Mouse (Mus musculus) adrenal gland, adult 2 months (tissue): Measurements from ENCODE around the gene Ccp110. TPM values are rescaled to one million over a fixed set of nuclear protein-coding genes. Genes with fewer than 3 reads are reported as not detected.

ENCODE experiments used
- DNase-seq: peaks from one replicate; pipeline ENCODE4 v3.0.0; 2021
- long read RNA-seq: library from polyadenylated mRNA; stranded (forward); transcript quantifications from one replicate; pipeline ENCODE4 v2.0.0, GENCODE M21; 2021
- polyA plus RNA-seq: library from polyadenylated mRNA; depleted of rRNA; stranded (reverse); fragments of >200 nt; gene quantifications from 2 replicates; pipeline ENCODE4 v1.2.3, GENCODE M21; 2012; rRNA removed
- total RNA-seq, 2 experiments: library from RNA; stranded (reverse); gene quantifications; 2 replicates each; pipeline ENCODE4 v1.2.3; 2021

Ccp110 gene
- total RNA-seq (1 to 10 TPM; 4.6 to 7.5 TPM), polyA plus RNA-seq (0.85 and 0.93 TPM in 2 replicates)
- long read RNA-seq, partial matches to known transcripts = 1 of 3 reads
- long read RNA-seq, other reads (novel, unspliced or antisense) = 2 of 3 reads

DNA sequence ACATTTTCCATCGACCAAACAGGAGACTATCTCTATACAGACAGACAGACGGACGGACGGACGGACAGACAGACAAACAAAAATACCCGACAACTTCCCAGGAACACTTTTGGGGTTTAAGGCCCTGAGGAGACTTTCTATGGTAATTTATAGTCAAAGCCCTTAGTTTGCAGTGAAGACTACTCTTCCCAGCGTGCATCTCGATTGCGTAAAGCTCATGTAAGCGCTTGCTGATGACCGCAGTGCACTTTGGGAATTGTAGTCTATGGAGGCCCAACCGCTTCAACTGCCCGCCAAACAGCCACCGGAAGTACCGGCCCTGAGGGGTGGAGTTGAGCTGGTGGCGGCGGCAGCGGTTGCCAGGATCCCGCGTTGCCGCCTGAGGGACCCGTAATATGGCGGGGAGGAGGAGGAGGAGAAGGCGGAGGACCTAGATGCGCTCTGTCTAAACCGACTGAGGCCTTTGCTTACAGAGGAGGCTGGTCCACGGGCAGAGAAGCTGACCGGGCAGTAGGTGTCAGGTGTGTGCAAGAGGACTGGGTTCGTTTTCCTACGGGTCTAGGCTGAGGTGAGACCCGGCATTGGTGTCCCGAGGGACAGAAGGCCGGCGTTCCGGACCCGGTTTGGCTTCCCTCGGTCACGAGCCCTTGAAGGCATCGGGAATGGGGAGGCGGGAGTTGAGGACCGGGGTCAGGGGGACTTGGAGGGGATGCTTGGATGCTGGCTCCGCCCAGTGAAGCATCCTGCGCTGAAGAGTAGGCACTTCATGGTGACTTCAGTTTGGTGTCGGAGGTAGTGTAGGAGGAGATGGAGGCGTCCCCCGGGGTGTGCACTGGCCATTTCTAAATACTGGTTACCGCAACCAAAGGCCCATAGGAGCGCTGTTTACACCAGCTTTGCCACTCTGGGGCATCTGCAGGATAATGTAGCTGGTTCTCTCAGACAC, at the start of gene Ccp110:
Gene Ccp110 (plus strand): TSS at position 325 of the 946 bp plus-strand sequence.
- DNase-seq = peak; percentile 96

DNA sequence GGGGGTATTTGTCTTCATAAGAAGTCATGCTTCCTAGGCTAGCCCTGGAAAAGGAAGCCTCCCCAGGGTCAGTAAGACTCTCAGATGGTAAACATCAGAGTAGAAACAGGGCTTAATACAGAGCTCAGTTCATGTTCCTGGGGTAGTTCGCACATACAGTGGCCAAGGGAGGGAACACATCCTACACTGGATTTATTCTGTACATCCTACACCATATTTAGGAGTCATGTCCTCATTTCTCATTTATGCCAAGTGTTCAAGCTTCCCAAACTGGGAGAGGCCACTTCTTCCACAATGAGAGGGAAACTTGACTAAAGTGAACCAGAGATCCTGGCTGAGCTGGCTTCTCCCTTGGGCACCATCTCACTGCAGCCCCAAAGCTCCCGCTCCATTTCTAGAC, 44.6 kb upstream of the Ccp110 start:
- no peak for DNase-seq

DNA sequence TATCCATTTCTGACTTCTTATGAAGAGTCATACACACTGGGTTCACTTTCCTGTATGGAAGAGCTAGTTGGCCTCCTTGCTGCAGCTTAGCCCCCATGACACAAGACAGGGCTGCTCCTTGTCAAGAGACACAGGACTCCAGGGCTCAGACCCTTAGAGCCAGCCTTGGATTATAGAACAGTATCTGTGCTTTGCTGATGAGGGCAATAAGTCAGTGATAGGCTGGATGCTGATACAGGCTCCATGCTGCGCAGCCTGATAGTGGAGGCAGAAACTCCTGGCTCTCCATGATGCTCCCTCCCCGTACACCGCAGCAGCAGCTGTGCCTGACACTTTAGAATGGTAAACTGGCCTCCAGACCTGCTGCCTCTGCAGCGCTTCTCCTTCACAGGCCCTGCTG, 42.2 kb upstream of the Ccp110 start:
- DNase-seq = no peak

DNA sequence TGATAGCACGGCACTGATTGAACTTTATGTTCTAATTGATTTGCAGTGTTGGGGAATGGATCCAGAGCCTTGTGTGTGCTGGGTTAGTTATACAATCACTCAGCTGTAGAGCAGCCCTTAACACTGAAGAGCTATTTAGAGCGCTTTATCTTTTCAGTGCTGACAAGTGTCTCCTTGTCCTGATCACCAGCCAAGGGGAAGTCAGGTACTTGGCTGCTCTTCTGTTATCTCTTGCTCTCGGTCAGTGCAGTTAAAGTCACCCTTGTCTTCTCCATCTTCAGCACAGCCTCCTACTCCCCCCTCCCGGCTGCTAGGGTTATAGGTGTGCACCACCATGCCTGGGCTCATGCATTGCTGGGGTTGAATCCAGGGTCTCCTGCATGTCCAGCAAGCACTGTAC, 35.5 kb upstream of the Ccp110 start:
- no peak for DNase-seq

DNA sequence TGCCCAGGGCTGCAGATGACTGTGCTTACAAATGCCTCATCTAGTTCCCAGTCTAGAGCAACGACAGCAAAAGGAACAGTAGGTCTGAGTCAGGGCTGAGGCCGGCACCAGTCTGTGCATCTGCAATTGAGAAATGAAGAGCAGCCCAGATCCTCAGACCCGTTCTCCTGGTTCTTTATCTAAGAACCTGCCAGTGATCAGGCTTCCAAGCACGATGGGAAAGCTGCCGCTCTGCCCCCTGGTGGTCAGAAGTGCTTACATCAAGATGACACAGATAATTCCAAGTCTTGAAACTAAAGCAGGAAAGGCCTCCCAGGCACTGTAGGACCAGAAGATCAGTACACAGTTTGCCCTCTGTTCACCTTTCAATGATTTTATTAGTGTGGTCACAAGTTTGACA, 24.2 kb upstream of the Ccp110 start:
- peak; percentile 60 for DNase-seq

DNA sequence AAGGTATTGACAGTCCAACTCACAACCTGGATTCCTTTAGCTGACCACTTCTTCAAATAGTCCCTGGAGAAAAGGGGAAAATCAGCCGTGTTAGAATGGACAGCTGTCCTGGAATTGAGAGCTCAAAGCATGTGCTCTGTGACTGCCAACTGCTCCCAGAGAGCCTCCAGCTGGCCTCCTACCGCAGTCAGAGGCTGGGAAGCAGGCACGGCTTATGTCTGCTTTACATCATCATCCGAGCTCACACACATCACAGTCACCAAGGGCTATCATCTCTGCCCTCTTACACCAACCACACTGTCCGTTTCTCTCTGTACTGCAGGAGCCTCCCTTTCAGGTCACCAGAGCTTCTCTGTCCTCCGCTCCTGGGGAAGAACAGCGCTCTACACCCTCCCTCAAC, 23.3 kb upstream of the Ccp110 start:
- DNase-seq = no peak

DNA sequence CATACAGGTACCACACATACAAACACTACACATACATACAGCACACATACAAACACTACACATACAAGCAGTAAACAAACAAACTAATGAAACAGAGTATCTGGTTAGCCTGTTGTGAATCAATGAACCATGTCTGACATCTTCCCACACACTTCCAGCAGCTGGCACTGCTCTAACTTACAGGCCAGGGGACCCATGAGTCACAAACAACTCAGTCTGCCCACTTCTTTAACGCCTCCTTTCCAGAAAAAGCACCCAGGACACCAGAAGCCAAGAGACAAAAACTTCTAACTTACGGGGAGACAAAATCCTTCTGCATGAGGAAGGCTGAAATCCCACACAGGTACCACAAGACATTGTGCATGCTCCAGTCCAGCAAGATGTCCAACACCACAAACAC, 21.1 kb upstream of the Ccp110 start:
- DNase-seq = no peak

DNA sequence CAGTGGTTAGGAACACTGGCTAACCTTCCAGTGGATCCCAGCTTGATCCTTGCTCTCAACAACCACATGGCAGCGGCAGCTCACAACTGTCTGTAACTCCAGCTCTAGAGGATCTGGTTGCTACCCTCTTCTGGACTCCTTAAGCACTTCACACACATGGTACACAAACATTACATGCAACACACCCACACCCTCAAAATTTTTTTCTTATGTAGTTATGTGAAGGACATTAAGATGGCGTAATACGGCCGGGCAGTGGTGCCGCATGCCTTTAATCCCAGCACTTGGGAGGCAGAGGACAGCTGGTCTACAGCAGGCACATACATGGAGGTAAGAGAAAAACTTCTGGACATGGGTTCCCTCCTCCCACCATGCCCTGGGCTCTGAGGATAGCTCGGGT, 16.2 kb upstream of the Ccp110 start:
- DNase-seq = no peak

DNA sequence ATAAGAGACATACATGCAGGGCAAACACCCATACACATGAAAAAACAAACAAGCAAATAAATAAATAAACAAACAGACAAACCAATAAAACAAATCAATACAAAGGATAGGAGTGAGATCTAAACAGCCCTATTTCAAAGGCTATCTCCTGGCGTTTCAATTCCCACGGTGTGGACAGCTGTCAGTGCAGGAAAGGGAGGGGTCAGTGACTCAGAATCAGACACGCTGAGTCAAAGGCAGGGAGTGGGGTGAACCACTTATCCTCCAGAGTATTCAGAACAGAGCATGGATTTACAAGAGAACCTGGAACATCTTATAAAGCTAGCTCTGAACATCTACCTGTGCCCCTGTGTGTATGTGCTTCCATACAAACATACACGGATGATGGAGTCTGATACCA, 15.2 kb upstream of the Ccp110 start:
- peak; percentile 64 for DNase-seq

DNA sequence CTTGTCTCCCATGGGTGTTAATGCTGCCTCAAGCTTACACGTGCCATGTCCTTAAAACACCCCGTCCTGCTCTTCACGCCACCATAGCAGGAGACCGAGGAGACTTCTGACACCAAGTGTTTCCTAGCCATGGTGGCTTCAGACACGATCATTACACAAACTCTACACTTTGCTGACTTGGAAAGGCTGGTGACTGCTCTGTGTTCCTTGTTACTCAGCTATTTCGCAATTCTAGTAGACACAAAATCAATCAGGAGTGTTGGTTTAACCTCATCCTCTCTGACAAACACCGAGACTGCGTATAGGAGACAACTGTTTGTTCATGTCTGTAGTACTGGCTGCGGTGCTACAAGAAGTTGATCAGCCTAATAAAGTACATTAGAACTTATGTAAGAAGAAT, 13.5 kb upstream of the Ccp110 start:
- peak; percentile 38 for DNase-seq

DNA sequence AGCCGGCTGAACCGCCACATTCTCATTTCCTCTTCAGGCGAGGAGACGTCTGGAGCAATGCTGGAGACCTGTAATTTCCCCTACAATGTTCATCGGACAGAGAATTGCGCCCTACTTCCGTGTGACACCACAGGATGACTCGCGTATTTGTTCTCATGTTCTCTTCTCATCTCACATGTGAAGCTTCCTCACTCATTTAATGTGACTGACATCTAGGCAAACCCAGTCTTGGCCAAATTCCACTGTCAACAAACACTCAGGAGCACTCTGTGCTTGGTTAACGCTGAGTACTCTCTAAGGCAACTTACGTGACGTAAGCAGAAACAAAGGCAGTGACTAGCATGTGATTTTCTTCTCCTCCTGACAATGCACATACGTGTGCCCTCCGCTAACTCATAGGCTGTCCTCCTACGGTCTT, 9.2 kb upstream of the Ccp110 start:
- DNase-seq = peak; percentile 31

DNA sequence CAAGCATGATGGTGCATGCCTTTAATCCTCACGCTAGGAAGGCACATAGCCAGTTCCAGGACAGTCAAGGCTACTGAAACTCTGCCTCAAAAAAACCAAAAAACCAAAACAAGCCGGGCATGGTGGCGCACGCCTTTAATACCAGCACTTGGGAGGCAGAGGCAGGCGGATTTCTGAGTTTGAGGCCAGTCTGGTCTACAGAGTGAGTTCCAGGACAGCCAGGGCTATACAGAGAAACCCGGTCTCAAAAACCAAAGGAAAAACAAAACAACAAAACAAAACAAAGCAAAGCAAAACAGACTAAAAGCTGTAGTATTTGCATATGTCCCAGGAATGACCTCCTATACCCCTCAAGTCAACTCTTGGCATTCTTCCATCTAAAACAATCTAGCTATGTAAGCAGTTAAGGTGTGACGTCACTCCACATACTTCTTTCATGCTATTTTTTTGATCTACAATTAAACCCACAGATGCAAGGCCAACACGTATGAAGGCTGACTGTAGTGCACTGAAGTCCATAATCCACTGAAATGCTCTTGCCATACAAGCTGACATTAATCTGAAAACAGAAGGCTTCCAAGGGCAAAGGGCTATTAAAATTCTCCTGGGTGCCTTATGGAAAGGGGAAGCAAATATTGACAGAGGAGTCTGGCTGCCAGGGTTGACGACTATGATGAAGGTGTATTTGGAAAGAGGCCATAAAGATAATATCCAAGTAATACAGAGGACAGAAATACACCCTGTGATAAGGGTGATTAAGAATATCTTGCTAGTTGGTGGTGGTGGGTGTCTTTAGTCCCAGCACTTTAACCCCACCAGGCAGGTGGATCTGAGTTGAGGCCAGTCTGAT, 8.1 kb upstream of the Ccp110 start:
- peak; percentile 32 for DNase-seq

DNA sequence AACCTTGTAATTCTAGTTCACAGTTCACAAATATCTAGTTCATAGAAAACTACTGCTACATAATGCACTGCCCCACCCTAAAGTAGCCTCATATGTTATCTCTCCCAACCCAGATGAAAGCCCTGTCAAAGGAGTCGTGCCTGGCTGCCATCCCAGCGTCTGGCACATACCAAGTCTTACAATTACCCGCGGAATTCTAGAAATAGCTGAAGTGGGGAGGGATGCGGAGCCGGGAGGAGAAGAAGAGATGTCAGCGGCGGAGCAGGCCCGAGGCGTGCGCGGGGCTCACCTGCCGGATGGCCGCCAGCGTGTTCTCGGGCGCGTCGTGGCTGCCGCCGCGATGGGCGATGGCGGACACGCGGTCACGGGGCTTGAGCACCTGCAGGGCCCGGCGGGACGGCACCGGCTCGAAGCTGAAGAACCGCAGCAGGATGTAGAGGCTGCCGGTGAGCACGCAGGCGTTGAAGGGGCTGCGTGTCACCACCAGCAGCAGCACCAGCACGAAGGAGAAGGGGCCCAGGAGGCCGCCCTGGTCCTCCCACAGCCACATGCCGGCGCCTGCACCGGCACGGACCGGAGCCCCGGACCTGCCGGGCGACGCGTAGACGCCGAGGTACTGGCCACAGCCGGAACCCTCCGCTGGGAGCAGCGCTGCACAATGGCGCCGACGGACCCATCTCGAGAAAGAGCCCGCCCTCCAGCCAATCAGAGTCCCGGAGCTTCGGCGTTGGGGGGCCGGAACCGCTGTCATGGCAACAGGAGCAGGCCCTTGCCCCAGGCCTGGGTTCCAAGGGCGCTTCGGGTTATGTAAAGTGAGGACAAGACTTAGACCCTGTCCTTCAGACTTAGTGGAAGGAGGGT, 7.0 kb upstream of the Ccp110 start, which contains the start of gene Gde1:
Gene Gde1 (minus strand): TSS at position 678 of the 861 bp plus-strand sequence.
- peak; percentile 96 for DNase-seq

DNA sequence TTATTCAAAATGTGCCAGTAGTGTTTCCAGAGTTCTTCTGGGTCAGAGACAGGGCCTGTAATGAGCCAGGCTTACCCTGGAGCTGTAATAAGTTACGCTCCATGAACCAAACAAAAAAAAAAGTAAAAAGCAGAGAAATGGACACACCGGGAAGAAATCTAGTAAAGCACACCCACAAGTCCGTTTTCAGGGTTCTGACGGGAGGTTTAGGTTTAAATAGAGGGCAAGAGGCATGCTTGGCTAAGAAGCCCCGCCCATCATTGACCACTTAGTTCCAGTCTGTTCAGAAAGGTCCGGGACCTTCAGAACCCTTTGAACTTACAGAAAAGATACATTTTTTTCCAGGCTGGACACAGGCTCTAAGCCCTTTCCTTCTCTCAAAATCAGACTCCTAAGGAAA, 6.3 kb upstream of the Ccp110 start:
- no peak for DNase-seq

DNA sequence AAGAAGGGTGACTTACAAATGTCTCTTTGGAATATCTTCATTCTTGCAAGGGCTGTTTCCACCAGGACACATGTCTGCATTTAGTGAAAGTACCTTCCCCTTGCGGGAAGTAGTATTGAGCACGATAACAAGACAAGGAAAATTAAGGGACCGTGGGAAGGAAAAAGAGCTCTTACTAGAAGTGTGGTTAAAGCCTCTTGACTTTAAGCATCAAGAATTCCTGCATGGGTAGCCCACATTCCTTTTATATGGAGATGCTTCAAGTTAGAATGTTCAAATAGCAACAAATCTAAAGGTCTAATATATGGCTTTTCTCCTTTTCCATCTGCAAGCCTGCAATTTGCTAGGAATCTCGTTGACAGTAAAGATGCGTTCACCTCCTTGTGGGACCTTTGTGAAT, 5.9 kb upstream of the Ccp110 start:
- DNase-seq = no peak

DNA sequence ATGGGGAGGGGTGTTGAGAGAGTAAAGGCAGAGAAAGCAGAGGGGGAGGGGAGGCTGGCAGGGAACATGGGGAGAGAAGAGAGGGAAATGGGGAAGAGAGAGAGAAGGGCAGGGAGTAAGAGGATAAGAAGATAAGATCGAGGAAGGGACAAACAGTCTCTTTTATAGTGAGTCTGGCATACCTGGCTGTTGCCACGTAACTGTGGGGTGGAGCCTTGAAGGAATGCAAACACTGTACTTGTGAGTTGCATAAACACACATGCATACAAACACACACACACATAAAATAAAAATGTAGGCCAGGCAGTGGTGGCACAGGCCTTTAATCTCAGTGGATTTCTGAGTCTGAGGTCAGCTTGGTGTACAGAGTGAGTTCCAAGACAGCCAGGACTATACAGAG, 5.1 kb upstream of the Ccp110 start:
- DNase-seq = no peak

DNA sequence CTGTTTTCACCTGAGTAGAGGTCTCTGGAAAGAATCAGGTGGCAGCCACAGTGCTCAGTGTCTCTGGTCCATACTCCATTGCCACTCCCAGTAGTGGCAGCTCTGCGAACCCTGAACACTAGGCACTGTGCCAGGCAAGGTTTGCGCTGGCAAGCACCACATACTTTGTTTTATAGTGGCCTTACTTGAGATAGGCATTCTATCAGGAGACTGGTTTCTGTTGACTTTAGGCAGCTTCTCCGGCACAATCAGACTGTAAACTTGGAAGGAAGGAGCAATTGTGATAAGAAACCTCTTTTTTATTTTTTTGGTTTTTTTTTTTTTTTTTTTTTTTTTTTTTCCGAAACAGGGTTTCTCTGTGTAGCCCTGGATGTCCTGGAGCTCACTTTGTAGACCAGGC, 4.3 kb upstream of the Ccp110 start:
- no peak for DNase-seq

DNA sequence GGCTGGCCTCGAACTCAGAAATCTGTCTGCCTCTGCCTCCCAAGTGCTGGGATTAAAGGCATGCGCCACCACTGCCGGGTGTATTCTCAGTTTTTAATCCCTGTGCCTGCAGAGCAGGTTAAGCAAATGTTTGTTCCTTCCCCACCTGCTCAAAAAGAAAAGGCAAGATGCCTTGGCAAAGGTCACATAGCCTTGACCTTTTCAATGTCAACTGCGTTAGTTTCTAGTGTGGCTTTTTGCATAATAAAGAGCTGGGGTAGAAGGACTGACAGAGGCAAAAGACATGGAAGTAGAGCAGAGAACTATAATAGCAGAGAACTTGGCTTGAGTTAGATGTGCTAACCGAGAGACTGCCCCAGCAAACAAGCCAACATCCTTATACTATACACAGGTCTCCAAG, 1.6 kb upstream of the Ccp110 start:
- DNase-seq = no peak

DNA sequence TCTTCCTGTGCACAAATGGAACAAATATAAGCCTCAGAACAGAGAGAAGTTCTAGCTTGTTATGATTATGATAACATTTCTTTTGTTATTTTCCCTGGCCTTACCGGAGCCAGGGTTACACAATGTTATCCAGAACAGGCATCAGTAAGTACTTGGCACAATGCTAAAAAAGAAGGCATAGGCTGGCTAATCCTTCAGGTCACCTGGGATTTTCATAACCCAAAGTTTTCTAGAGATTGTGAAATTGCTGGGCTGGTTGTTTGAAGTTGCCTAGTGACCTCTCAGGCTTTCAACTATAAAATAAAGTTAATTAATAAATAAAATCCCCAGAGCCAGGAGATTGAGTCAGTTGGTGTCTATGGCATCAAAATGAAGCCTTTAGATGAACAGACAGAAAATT, 2.5 kb downstream of the Ccp110 start:
- DNase-seq = no peak

DNA sequence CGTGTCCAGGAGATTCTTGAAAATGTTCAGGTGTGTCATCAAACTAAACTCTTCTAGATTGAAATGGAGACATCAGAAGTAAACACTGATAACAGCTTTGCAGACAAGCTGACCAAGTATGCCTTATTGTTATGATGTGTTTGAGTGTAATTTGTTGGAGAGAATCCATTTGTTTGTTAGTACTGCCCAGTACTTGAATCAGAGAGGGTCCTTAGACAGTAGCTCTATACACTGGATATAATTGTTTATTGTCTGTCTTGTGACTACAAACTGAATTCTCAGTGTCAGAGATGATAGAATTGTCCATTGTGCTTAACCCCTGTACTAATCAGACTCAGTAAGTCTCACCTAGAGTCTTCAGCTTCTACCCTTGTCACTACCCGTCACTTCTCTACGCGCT, 5.7 kb downstream of the Ccp110 start:
- DNase-seq = no peak

DNA sequence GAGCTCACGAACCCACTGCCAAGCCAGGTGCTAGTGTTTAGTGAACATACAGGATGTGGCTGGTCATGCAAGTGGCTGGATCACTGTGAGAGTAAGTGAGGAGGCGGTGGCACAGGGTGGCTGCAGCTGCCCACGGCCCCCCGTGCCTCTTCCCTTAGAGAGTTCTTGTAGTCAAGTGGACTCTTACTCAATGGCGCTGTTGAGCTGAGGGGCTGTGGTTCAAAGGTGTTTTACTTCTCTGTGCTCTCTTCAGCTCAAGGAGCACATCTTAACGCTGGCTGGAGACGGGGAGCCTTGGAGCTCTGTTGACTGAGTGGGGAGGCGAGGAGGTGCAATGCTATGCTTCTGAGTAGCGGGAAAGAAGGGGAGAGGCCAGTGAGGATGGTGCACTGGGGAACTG, 11.6 kb downstream of the Ccp110 start:
- no peak for DNase-seq

DNA sequence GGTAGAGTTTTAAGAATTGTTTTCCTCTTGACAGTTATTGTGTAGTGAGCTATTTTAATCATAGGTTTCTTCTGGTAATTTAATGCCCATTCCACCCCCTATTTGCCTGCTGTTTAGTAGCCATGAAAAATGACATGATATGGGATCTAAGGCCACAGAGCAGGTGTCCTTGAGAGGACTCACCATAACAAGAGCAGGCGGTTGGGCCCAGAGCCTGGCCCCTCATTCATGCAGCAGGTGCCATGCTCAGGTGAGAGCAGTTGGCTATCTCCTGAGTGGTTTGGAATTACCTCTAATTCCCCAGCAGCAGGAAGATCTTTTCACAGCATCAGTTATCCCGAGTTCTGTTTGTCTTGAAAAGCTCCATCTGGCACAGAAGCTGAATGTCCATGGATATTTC, 13.1 kb downstream of the Ccp110 start:
- DNase-seq = no peak
